Mouse (Mus musculus): ENCODE results near the gene Ncam1.

Ncam1 gene

GRCm38 (mm10) chr9:49618266-49618665 lies 180.5 kb downstream of the Ncam1 start:
- DNase-seq = no peak

- DNase-seq = peak; percentile 83
These were observed 181.5 kb downstream of the Ncam1 start for GRCm38 (mm10) chr9:49617216-49617615.

GRCm38 (mm10) chr9:49612387-49612786 lies 186.3 kb downstream of the Ncam1 start:
- no peak for DNase-seq

- DNase-seq = no peak
These were observed 190.5 kb downstream of the Ncam1 start for GRCm38 (mm10) chr9:49608191-49608590.

- DNase-seq = no peak
These were observed 192.0 kb downstream of the Ncam1 start for GRCm38 (mm10) chr9:49606717-49607116.

GRCm38 (mm10) chr9:49606317-49606716 lies 192.4 kb downstream of the Ncam1 start:
- DNase-seq = peak; percentile 56

GRCm38 (mm10) chr9:49605791-49606190 lies 192.9 kb downstream of the Ncam1 start:
- no peak for DNase-seq

- no peak for DNase-seq
These were observed 193.4 kb downstream of the Ncam1 start for GRCm38 (mm10) chr9:49605351-49605750.

GRCm38 (mm10) chr9:49601215-49601614 lies 197.5 kb downstream of the Ncam1 start:
- peak; percentile 40 for DNase-seq

GRCm38 (mm10) chr9:49595635-49596348 lies 202.9 kb downstream of the Ncam1 start:
- no peak for DNase-seq

- DNase-seq = peak; percentile 60
These were observed 203.7 kb downstream of the Ncam1 start for GRCm38 (mm10) chr9:49594876-49595634.

- DNase-seq = peak; percentile 30
These were observed 204.7 kb downstream of the Ncam1 start for GRCm38 (mm10) chr9:49593951-49594536.

GRCm38 (mm10) chr9:49592006-49592405 lies 206.7 kb downstream of the Ncam1 start:
- no peak for DNase-seq

GRCm38 (mm10) chr9:49590261-49590660 lies 208.5 kb downstream of the Ncam1 start:
- peak; percentile 35 for DNase-seq

GRCm38 (mm10) chr9:49577136-49577535 lies 221.6 kb downstream of the Ncam1 start:
- no peak for DNase-seq

GRCm38 (mm10) chr9:49571695-49572510 lies 226.8 kb downstream of the Ncam1 start:
- DNase-seq = no peak

- DNase-seq = peak; percentile 78
These were observed 227.7 kb downstream of the Ncam1 start for GRCm38 (mm10) chr9:49570731-49571694.

GRCm38 (mm10) chr9:49570033-49570660 lies 228.6 kb downstream of the Ncam1 start:
- DNase-seq = no peak

- no peak for DNase-seq
These were observed 232.9 kb downstream of the Ncam1 start for GRCm38 (mm10) chr9:49565846-49566245.

GRCm38 (mm10) chr9:49558941-49559340 lies 239.8 kb downstream of the Ncam1 start:
- no peak for DNase-seq

GRCm38 (mm10) chr9:49551353-49551752 lies 247.4 kb downstream of the Ncam1 start:
- no peak for DNase-seq

All from retina, postnatal 1 day (tissue).